Mouse (Mus musculus): ENCODE data around the gene Srp68. TPM values are rescaled to one million over a fixed set of nuclear protein-coding genes. Genes with fewer than 3 reads are reported as not detected.

Srp68 gene
- polyA plus RNA-seq, 1 experiment from 2014 or later: 91.9 TPM

GRCm38 (mm10) chr11:116201151-116201550 is 72.9 kb downstream of the Srp68 start:
- no peak overlapping the region for H3K4me3 ChIP-seq (ENCODE audit: low read depth, low read length)
- WGBS: 90% methylated on average over 2 of the region's 2 CpGs
- no peak for ATAC-seq (ENCODE audit: low read depth)
- H3K27ac ChIP-seq (replicated peaks; ENCODE audit: low read depth, low read length): no peak overlapping the region
- H3K4me2 ChIP-seq (ENCODE audit: low read depth, low read length): no peak overlapping the region
- H3K27me3 ChIP-seq (replicated peaks; ENCODE audit: control insufficient read depth, insufficient read depth, low read length): no peaks in the 10 kb centered on the region
- peaks cover 8% of the 10 kb centered on the region for H3K4me1 ChIP-seq (ENCODE audit: control insufficient read depth, insufficient read depth, low read length)
- no peaks in the 10 kb centered on the region for H3K9me3 ChIP-seq (ENCODE audit: control insufficient read depth, low read length)
- H3K9ac ChIP-seq (ENCODE audit: low read depth, low read length): no peak overlapping the region
- no peak for DNase-seq (ENCODE audit: low spot score)
- peaks cover 13% of the 10 kb centered on the region for H3K36me3 ChIP-seq (ENCODE audit: control insufficient read depth, insufficient read depth, low read length)

GRCm38 (mm10) chr11:116198639-116199531 is 75.1 kb downstream of the Srp68 start, which contains the start of the genes Ten1 and Acox1:
Gene Ten1, plus strand, starts transcription at chr11:116198855.
Gene Acox1, minus strand, starts transcription at chr11:116199045.
- ATAC-seq (ENCODE audit: low read depth) (peak; percentile 98), DNase-seq (ENCODE audit: low spot score) (peak; percentile 98)
- H3K4me1 ChIP-seq (ENCODE audit: control insufficient read depth, insufficient read depth, low read length): peaks cover 8% of the 10 kb centered on the region
- H3K4me2 ChIP-seq (ENCODE audit: low read depth, low read length): peak within 1 kb of the TSS; percentile 79
- H3K9me3 ChIP-seq (ENCODE audit: control insufficient read depth, low read length): no peaks in the 10 kb centered on the region
- peak within 1 kb of the TSS; percentile 89 for H3K27ac ChIP-seq (replicated peaks; ENCODE audit: low read depth, low read length)
- 1% methylated on average over 57 of the region's 62 CpGs for WGBS
- no peaks in the 10 kb centered on the region for H3K27me3 ChIP-seq (replicated peaks; ENCODE audit: control insufficient read depth, insufficient read depth, low read length)
- H3K9ac ChIP-seq (ENCODE audit: low read depth, low read length): peak within 1 kb of the TSS; percentile 78
- H3K36me3 ChIP-seq (ENCODE audit: control insufficient read depth, insufficient read depth, low read length): 0 out of 2 replicates have a peak, but pooled peaks cover 10% of the 10 kb centered on the region
- peak within 1 kb of the TSS; percentile 80 for H3K4me3 ChIP-seq (ENCODE audit: low read depth, low read length)

GRCm38 (mm10) chr11:116198132-116198531 is 75.9 kb downstream of the Srp68 start:
- Histone ChIP-seq H3K36me3 (ENCODE audit: control insufficient read depth, insufficient read depth, low read length) (0 out of 2 replicates have a peak, but pooled peaks cover 12% of the 10 kb centered on the region), H3K27me3 (replicated peaks; ENCODE audit: control insufficient read depth, insufficient read depth, low read length) (no peaks in the 10 kb centered on the region), H3K9ac (ENCODE audit: low read depth, low read length) (peak overlapping the region; percentile 78), H3K9me3 (ENCODE audit: control insufficient read depth, low read length) (no peaks in the 10 kb centered on the region), H3K4me1 (ENCODE audit: control insufficient read depth, insufficient read depth, low read length) (peaks cover 8% of the 10 kb centered on the region), H3K4me3 (ENCODE audit: low read depth, low read length) (peak overlapping the region; percentile 80), H3K4me2 (ENCODE audit: low read depth, low read length) (peak overlapping the region; percentile 79), H3K27ac (replicated peaks; ENCODE audit: low read depth, low read length) (peak overlapping the region; percentile 89)
- ATAC-seq (ENCODE audit: low read depth) (no peak), DNase-seq (ENCODE audit: low spot score) (no peak)
- WGBS: 22% methylated on average over 13 of the region's 13 CpGs

- peak overlapping the region; percentile 80; the same call in 1 of the 2 replicates for H3K4me3 ChIP-seq (ENCODE audit: low read depth, low read length)
- DNase-seq (ENCODE audit: low spot score) (no peak), ATAC-seq (ENCODE audit: low read depth) (no peak)
- H3K36me3 ChIP-seq (ENCODE audit: control insufficient read depth, insufficient read depth, low read length): 0 out of 2 replicates have a peak, but pooled peaks cover 12% of the 10 kb centered on the region
- H3K9me3 ChIP-seq (ENCODE audit: control insufficient read depth, low read length): no peaks in the 10 kb centered on the region
- peak overlapping the region; percentile 78; the same call in 1 of the 2 replicates for H3K9ac ChIP-seq (ENCODE audit: low read depth, low read length)
- WGBS: 92% methylated on average over 6 of the region's 6 CpGs
- H3K27ac ChIP-seq (replicated peaks; ENCODE audit: low read depth, low read length): no peak overlapping the region
- peaks cover 8% of the 10 kb centered on the region for H3K4me1 ChIP-seq (ENCODE audit: control insufficient read depth, insufficient read depth, low read length)
- H3K27me3 ChIP-seq (replicated peaks; ENCODE audit: control insufficient read depth, insufficient read depth, low read length): no peaks in the 10 kb centered on the region
- peak overlapping the region; percentile 79 for H3K4me2 ChIP-seq (ENCODE audit: low read depth, low read length)
Observed at GRCm38 (mm10) chr11:116197584-116197906, 76.5 kb downstream of the Srp68 start.

- Histone ChIP-seq H3K4me2 (ENCODE audit: low read depth, low read length) (peak overlapping the region; percentile 79), H3K9me3 (ENCODE audit: control insufficient read depth, low read length) (no peaks in the 10 kb centered on the region), H3K36me3 (ENCODE audit: control insufficient read depth, insufficient read depth, low read length) (0 out of 2 replicates have a peak, but pooled peaks cover 12% of the 10 kb centered on the region), H3K4me3 (ENCODE audit: low read depth, low read length) (no peak overlapping the region), H3K27me3 (replicated peaks; ENCODE audit: control insufficient read depth, insufficient read depth, low read length) (no peaks in the 10 kb centered on the region), H3K27ac (replicated peaks; ENCODE audit: low read depth, low read length) (no peak overlapping the region), H3K9ac (ENCODE audit: low read depth, low read length) (no peak overlapping the region), H3K4me1 (ENCODE audit: control insufficient read depth, insufficient read depth, low read length) (peaks cover 8% of the 10 kb centered on the region)
- ATAC-seq (ENCODE audit: low read depth): no peak
- WGBS: 94% methylated on average over 18 of the region's 18 CpGs
- no peak for DNase-seq (ENCODE audit: low spot score)
Observed at GRCm38 (mm10) chr11:116196866-116197583, 77.0 kb downstream of the Srp68 start.

GRCm38 (mm10) chr11:116196336-116196735 is 77.7 kb downstream of the Srp68 start:
- no peaks in the 10 kb centered on the region for H3K27me3 ChIP-seq (replicated peaks; ENCODE audit: control insufficient read depth, insufficient read depth, low read length)

GRCm38 (mm10) chr11:116195252-116195651 is 78.8 kb downstream of the Srp68 start:
- H3K4me3 ChIP-seq (ENCODE audit: low read depth, low read length): no peak overlapping the region
- H3K4me1 ChIP-seq (ENCODE audit: control insufficient read depth, insufficient read depth, low read length): peaks cover 8% of the 10 kb centered on the region
- H3K9me3 ChIP-seq (ENCODE audit: control insufficient read depth, low read length): no peaks in the 10 kb centered on the region
- no peak overlapping the region for H3K9ac ChIP-seq (ENCODE audit: low read depth, low read length)
- WGBS: 68% methylated on average over 5 of the region's 5 CpGs
- no peaks in the 10 kb centered on the region for H3K27me3 ChIP-seq (replicated peaks; ENCODE audit: control insufficient read depth, insufficient read depth, low read length)
- H3K27ac ChIP-seq (replicated peaks; ENCODE audit: low read depth, low read length): no peak overlapping the region
- DNase-seq (ENCODE audit: low spot score) (no peak), ATAC-seq (ENCODE audit: low read depth) (no peak)
- H3K4me2 ChIP-seq (ENCODE audit: low read depth, low read length): no peak overlapping the region
- 0 out of 2 replicates have a peak, but pooled peaks cover 24% of the 10 kb centered on the region for H3K36me3 ChIP-seq (ENCODE audit: control insufficient read depth, insufficient read depth, low read length)

More at GRCm38 (mm10) chr11:116196336-116196735, 77.7 kb downstream of the Srp68 start:
- Histone ChIP-seq H3K27ac (replicated peaks; ENCODE audit: low read depth, low read length) (no peak overlapping the region), H3K36me3 (ENCODE audit: control insufficient read depth, insufficient read depth, low read length) (0 out of 2 replicates have a peak, but pooled peaks cover 17% of the 10 kb centered on the region), H3K9ac (ENCODE audit: low read depth, low read length) (no peak overlapping the region), H3K4me2 (ENCODE audit: low read depth, low read length) (no peak overlapping the region), H3K4me3 (ENCODE audit: low read depth, low read length) (no peak overlapping the region), H3K9me3 (ENCODE audit: control insufficient read depth, low read length) (no peaks in the 10 kb centered on the region), H3K4me1 (ENCODE audit: control insufficient read depth, insufficient read depth, low read length) (peaks cover 8% of the 10 kb centered on the region)
- 83% methylated on average over 3 of the region's 3 CpGs for WGBS
- no peak for DNase-seq (ENCODE audit: low spot score)
- no peak for ATAC-seq (ENCODE audit: low read depth)
